Mouse (Mus musculus) brain, embryonic 14.5 days (tissue): ENCODE measurements at regions not wholly inside any gene's neighbourhood (a gene's known extent, or its start where the extent isn't known, plus 50 kb on each side); places are given as distances from the start of the nearest gene placed in this dataset.

ENCODE experiments used
- CTCF ChIP-seq: fragments of 200-500 bp; IDR thresholded peaks from 2 replicates; pipeline ENCODE4 v1.5.1; 2012; ENCODE audit warnings: inconsistent platforms, mild to moderate bottlenecking, moderate library complexity, borderline replicate concordance; ENCODE audit not compliant: insufficient read depth, insufficient read length; ENCODE audit errors: extremely low read depth
- POLR2A ChIP-seq: fragments of 200-500 bp; IDR thresholded peaks from 2 replicates; pipeline ENCODE4 v1.6.1; 2012; ENCODE audit warnings: mild to moderate bottlenecking, inconsistent platforms, borderline replicate concordance; ENCODE audit not compliant: poor library complexity, insufficient read depth, insufficient read length, severe bottlenecking; ENCODE audit errors: extremely low read depth

DNA sequence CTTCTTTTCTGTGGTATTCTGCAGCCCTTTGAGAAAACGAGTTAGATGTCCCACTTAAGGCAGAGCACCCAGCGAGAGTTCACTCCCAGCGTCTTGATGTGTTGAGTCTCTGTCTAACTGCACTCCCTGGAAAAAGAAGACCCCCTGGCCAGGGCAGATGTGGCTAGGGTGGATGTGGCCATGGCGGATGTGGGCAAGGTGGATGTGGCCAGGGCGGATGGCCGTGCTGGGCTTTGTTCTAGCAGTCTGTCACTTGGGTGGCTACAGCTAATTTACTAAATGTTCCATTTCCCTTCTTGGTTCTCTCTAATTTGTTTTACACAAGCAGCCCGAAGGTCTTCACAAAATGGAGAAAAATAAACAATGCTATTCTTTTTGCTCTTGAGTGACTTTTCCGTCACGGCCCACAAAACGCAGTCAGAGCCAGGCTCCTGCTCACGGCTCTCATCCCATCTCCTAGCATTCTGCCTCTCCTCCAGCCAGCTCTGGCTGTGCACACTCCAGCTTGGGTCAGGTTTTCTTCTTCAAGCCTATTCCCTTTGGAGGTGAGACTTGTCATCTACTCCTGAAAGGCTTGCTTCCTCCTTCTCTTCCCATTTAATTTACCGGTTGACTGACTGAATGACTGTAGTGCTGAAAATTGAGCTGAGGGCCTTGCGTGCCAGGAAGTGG is 173.4 kb upstream of the Ccdc122 start:
- TF ChIP-seq POLR2A (no peak), CTCF (no peak)
